Mouse (Mus musculus) MN1 (cell line): ENCODE data around the gene Tgfb1i1.

Experiments used
- DNase-seq: peaks from one replicate; pipeline ENCODE4 v3.0.0-alpha.2; 2016; ENCODE audit warnings: low spot score

Tgfb1i1 gene

DNA sequence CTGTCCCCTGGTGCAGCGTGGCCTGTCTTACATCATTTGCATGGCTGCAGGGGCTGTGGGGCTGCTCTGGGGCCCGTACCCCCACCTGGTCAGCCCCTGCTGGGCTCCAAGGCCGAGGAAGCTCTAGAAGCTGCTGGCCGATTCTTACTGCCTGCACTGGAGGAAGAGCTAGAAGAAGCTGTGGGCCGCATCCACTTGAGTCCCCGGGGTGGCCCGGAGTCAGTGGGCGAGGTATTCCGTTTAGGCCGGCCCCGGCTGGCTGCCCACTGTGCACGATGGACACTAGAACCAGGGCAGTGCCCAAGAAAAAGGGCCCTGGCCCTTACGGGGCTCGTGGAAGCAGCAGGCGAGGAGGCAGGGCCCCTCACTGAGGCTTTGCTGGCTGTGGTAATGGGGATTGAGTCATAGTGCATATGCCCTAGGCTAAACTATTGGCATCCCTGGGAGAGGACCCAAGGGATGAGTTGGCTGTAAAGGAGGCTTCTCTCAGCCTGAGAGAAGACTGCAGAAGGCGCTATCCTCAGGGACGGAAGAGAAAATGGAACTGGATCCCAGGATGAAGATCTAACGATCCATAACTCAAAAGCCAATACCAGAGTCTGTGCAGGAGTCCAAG lies 2.1 kb upstream of the Tgfb1i1 start:
- DNase-seq: no peak

DNA sequence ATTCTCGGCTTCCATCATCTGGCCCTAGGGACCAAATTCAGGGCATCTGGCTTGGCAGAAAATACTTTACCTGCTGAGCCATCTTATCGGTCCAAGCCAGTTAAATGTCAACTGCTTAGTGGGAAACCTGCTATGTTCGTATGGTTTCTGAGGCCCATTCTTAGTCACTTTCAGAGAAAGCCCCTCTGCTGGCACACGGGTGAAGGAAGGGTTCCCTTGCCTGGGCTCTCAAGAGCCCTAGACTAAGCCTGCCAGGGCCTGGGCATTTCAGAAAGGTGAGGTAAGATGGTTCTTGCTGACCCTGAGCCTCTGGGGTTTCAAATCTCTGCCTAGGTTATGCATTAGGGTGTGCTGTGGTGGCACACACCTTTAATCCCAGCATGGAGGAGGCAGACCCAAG lies 1.1 kb upstream of the Tgfb1i1 start:
- DNase-seq: no peak

DNA sequence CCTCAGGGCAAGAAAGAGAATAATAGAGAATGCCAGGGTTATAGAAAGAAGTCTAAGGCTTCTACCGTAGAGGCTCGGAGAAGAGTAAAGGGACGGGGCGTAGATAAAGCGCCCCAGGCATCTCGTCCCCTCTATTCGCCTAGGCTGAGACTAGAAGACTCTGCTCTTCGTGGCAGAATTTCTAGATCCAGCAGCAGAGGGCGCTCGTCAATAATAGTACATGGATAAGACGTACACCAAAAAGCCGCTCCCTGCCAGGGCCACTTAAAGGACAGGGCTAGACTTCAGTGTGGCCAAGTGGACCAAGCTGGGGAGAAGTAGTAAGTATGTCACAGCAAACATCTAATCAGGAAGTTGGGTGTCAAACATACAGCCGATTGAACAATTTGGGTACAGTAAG lies 831 bp downstream of the Tgfb1i1 start:
- DNase-seq: peak; percentile 92

DNA sequence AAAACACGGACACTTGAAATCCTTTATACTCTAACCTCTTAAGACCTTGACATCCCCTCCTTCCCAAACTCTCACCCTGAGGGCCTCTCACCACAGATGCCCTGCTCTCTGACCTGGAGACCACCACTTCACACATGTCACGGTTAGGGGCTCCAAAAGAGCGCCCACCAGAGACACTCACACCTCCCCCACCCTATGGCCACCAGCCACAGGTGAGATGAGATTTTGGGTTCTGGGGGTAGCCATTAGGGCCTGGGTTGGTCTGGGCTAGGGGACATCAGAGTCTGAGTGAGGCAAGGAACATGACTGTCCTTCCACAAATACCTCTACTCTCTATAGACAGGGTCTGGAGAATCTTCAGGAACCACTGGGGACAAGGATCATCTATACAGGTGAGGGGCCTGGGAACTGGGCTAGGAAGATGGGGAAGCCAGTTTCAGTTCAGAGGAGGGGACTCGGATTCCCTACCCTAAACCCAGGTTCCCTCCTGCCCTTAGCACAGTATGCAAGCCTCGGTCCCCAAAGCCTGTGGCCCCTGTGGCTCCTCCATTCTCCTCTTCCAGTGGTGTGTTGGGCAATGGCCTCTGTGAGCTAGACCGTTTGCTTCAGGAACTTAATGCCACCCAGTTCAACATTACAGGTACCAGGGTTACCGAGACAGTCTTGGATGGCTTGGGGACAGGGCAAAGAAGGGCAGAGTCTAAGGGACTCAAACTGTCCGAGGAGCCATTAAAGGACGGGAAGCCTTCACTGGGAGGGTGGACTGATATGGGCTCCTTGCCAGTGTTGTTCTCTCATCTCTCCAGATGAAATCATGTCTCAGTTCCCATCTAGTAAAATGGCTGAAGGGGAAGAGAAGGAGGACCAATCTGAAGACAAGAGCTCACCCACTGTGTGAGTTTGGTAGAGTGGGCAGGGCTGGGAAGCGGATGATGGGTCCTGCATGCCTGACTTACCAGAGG lies 1.8 kb downstream of the Tgfb1i1 start:
- no peak for DNase-seq

DNA sequence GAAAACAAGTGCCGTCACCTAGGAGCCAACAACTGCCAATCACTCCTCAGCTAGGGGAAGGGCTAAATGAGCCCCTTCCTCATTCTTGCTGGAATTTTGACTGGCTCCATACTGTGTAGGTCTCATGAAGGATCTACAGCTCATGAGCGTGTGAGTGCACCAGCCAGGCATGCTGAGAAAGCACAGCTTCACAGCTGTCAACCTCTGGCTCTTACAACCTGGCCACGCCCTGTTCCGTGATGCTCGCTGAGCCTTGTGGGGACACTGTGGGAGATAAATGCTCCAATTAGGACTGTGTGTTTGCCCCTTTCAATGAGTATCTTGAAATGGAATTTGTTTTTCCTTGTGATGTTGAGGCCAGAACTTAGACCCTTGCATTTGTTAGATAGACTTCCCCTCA lies 3.4 kb downstream of the Tgfb1i1 start:
- no peak for DNase-seq

DNA sequence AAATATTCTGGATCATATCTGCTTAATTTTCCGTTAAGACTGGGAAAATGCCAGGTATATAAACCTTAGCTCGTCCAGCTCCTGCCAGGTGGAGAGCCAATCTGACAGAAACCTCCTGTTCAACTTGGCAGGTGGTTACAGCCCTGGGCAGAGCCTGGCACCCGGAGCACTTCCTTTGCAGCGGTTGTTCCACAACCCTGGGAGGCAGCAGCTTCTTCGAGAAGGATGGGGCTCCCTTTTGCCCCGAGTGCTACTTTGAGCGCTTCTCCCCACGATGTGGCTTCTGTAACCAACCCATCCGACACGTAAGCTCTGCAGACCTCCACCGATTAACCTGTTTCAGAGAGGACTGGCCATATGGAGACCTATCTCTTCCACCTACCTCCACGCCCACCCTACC lies 5.3 kb downstream of the Tgfb1i1 start:
- DNase-seq: no peak

DNA sequence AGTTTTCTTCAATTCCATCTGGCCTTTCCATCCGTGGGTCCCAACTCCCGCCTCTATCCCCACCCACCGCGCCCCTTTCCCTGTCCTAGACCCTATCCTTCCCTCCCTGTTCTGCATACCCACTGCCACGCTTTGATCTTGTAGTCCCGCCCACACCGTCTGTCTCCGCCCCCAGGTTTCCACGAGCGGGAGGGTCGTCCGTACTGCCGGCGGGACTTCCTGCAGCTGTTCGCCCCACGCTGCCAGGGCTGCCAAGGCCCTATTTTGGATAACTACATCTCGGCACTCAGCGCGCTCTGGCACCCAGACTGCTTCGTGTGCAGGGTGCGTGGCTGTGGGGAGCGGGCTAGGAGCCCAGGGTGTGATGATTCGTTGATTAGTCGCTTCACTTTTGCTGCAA lies 6.0 kb downstream of the Tgfb1i1 start:
- no peak for DNase-seq

DNA sequence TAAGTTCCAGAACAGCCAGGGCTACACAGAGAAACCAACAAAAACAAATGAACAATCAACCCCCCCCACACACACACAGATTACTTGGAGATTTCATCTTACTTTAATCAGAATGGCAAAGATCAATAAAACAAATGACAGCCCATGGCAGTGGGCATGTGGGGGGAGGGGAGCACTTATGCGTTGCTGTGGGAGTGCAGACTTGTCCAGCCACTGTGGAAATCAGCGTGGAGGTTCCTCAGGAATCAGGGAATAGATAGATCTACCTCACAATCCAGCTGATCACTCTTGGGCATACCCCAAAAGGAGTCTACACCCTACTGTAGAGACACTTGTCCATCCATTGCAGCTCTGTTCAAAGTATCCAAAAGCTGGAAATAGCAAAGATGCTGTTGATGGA lies 8.4 kb downstream of the Tgfb1i1 start:
- no peak for DNase-seq

DNA sequence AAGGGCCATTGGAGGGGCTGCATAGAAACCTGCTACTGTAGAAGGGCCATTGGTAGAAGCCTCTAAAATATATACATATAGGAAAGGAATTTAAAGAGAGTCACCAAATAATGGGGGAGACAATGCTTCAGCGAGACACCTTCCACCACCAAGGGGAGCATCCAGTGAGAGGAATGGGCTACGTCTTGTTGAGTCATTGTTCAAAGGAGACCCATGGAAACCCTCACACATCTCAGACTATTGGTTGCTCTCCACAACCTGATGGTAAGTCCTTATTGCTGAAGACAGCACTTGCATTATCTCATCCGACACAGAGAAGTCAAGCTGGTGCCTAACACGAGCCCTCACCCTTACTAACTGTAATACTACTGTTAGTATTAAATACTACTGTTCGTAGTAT lies 9.1 kb downstream of the Tgfb1i1 start:
- DNase-seq: no peak

DNA sequence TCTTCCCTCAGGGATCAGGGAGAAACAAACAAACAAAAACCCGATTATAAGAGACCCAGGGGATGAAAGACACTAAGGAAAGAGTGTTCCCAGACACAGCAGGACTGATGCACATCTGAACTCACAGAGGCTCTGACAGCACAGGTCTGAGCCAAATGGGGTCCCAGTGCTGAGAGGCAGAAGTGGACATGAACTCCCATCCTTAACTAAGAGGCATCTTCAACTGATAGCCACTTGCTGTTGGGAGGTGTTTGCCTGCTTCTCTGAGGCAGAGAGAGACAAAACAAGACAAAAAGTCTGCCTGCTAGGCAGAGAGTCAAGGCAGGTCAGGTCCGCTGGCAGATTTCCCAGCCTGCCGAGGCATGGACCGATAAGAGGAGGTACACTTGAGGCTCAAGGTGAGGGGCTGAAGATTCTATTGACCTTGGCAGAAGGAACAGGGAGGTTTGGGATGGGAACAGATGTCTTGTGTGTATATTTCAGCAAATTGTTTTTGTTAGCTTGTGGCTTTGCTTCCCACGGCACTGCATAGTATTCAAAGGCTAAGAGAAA lies 10.2 kb downstream of the Tgfb1i1 start:
- DNase-seq: no peak

DNA sequence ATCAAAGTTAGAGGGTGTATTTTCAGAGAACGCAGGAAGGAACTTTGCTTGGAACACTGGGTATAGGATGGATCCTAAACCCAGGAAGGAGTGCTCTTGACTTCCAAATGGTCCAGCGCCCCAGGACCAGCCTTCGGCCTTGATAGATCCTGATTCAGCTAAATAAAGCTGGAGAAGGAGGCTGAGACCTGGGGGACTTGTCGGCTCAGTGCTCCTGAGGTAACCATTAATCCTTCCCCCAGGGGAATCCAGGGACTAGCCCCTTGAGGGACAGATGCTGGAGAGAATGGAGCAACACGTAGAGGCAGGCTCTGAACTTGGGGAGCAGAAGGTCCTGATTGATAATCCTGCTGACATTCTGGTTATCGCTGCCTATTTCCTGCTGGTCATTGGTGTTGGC lies 18.8 kb downstream of the Tgfb1i1 start, which contains the start of gene Slc5a2:
Slc5a2 (plus strand) TSS at position 247 of the 400 bp plus-strand sequence.
- no peak for DNase-seq

DNA sequence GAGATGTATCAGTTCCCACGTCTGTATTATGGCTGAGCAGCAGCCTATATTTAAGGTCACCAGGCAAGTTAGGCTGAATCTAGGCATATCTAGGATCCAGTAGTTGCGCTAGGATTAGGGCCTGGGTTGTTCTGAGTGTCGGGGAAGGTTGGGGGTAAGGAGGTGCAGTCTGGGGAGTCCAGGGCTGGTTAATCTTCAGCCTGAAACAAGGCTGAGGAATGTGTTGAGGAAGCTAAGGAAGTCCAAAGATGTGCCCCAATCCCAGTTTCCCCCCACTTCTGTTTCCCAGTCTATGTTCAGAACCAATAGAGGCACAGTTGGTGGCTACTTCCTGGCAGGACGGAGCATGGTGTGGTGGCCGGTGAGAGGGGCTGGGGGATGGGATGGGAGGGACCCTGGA lies 19.4 kb downstream of the Tgfb1i1 start:
- DNase-seq: no peak

DNA sequence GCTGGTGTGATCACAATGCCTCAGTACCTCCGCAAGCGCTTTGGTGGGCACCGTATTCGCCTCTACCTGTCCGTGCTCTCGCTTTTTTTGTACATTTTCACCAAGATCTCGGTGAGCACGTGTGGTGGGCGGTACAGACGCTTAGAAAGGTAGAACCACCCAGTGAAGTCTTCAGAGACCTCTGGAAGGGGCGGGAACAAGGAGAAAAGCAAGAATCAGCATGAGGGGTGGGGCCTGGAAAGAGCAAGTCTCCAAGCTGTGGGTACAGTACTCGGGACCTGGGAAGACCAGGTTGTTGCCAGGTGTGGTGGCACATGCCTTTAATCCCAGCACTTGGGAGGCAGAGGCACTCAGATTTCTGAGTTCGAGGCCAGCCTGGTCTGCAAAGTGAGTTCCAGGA lies 20.8 kb downstream of the Tgfb1i1 start:
- DNase-seq: no peak

DNA sequence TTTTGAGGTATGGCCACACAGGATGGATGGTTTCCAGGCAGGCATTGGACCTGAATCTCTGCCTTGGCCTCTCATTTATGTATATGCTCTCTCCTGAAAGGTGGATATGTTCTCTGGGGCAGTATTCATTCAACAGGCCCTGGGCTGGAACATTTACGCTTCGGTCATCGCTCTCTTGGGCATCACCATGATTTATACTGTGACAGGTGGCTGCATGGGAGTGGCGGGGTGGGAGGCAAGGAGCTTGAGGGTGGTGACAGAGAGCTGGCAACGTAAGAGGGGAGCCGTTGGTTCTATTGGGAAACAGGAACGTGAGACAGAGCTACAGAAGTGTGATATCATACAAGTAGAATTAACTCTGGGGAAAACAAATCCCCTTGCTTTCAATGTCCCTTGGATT lies 21.2 kb downstream of the Tgfb1i1 start:
- DNase-seq: no peak

DNA sequence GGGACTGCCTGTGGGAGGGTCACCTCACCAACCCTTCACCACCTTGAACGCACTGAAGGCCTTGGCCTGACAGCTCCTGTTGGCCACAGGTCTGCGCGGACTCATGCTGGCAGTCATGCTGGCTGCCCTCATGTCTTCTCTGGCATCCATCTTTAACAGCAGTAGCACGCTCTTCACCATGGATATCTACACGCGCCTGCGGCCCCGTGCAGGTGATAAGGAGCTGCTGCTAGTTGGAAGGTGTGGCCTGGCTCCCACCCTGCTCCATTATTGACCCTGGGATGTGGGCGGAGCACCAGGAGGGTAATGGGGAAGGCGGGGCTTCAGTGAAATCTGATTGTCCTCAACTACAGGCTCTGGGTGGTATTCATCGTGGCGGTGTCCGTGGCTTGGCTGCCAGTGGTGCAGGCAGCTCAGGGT lies 23.8 kb downstream of the Tgfb1i1 start:
- no peak for DNase-seq

DNA sequence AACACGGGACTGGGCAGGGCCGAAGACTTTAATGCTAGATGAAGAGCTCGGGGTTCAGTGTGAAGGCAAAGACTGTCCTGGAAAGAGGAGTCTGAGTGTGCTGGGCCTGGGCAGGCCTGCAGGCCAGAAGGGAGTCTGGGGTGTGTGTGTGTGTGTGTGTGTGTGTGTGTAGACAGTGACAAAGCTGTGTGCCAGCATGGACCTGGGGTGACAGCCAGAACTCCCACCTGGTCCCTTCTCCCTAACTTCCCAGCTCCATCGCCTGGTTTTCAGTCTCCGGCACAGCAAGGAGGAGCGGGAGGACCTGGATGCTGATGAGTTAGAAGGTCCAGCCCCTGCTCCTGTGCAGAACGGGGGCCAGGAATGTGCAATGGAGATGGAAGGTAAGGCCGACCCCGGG lies 24.9 kb downstream of the Tgfb1i1 start:
- no peak for DNase-seq

DNA sequence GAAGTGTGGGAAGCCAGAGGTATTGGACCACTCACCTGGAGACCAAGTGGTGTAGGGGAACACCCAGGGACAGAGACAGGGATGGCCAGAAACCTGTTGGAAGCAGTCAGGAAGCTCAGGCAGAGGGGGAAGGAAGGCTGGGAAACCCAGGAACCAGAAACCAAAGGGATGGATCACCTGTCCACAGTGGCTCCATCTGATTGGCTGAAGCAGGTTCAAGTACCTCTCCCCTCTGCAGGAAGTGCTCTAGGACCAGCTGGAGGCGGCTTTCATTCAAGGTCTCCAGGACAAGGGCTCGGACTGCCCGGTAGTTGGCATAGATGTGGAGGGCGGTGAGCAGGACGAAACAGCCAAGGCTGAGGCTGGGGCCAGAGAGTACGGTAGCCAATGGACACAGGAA lies 29.4 kb downstream of the Tgfb1i1 start:
- no peak for DNase-seq

DNA sequence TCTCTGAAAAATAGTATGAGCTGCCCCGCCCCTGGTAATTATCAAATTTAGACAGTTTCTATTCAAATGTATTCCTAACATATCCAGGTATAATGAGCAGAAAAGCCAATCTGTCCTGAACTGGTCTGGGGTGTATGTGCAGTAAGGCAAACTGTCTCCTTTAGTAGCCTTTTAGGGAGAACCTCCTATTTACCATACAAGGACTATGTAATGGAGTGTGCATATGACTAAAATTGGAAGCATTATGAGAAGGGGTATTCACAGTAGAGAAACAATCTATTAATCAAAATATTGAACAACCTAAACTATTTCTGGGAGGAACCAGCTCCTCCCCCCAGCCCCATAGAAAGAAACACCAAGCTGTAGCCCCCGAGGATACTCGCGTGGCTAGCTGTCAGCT lies 33.1 kb downstream of the Tgfb1i1 start:
- DNase-seq: no peak

DNA sequence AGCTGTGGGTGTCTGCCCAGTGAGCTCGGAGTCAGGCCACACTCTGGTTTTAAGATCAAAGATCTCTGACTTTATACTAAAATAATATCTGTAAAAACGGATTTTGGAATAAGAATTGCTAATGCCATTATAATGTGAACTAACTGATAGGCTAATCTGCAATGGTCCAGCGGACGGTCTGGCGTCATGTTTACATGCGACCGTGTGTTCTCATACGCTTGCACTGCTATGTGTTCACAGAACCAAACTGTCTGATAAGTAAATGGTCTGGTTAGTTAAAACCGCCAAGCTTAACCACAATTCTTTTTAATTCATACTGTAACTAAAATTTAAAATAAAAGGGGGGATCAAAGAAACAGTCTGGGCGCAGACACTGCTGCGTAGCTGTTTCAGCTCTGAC lies 35.2 kb downstream of the Tgfb1i1 start:
- DNase-seq: no peak

DNA sequence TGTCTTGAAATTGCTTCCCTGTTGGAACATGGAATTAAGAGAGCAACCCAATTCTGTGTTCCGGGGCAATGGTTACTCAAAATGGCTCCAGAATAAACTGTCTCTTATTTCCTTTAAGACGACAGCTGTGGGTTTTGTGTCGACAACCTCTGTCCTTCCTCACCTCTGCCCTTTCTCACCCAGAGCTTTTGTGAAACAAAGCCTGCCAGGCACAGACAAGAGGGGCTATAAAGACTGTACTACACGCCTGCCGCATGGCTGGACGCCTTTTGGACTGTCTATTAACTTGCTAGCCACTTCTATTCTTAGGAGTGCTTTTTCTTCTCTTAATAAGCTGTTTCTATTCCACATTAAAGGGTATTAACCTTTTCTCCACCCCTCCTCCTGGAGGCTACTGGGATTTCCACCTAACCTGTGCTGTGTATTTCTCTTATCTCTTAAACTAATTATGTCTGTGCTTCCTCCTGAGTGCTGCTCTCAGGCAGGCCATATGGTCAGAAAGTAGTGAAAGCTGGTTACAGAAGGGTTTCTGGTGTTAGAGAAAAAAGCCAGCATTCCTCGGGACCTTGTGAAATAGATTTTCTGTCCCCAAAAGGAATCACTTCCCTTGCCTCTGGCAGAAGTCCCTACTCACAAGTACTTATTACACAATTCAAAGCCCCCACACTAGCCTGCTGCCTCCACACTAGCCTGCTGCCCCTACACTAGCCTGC lies 36.1 kb downstream of the Tgfb1i1 start:
- DNase-seq: peak; percentile 81

DNA sequence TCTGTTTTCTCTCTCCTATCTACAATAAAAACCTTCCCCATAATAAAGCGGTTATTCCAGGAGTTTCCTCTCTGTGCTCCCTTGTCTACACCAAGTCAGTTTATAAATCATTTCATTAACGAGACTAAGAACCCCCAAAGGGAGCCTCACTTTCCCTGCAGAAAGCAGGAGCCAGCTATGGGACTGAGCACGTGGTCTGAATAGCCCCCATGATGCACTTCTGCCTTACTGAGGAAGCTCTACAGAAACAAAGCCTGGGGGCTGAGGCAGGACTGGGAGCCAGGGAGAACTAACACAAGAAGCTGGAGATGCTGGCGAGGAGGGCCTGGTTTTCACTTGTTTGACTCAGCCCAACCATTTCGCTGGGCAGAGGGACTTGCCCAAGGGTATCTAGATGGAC lies 37.4 kb downstream of the Tgfb1i1 start:
- no peak for DNase-seq

DNA sequence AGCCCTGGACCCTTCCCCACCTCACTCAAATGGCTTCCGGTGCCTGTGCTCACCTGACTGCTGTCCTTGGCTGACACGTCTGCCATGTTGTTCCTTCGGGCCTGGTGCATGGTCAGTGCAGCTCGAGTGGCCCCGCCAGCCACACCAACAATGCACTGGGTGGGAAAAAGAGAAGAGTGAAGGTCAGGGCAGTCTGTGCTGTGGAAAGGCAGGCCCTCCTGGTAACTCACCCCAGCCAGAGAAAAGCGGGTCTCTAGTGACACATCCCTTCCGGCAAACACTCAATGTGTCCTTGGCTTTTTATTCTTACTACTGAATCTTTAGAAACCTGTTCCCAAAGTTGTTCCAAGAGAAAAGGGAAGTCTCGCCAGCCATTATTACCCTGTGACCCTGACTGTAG lies 38.4 kb downstream of the Tgfb1i1 start:
- no peak for DNase-seq
